Mouse (Mus musculus) ovary, postnatal 14 days (tissue): ENCODE measurements around the gene Cog6.
"Not testable (repeated sequence)": the region's sequence is repeated elsewhere in the genome, so short reads cannot be mapped to it uniquely, and the experiment has no call there.

Experiments
- DNase-seq: peaks from one replicate; pipeline ENCODE4 v3.0.0; 2022; ENCODE audit warnings: low spot score

The Cog6 gene

DNA sequence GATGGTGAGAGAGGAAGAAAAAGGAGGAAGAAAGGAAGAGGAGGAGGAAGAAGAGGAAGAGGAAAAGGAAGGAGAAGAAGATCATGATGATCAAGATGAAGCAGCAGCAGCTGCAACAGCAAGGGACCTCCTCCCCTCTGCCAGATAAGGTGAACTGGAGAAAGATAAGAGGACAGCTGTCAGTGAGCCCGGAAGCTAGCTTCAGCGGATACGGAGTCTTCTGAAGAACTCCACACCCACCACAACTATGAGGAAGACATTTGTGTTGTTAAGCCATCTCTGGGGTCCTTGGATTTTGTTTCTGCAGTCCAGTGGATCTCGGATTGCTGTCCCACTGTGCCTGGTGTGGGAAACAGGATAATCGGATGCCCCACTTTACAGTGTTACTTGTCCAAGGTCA lies 15.4 kb upstream of the Cog6 start:
- DNase-seq: no peak

DNA sequence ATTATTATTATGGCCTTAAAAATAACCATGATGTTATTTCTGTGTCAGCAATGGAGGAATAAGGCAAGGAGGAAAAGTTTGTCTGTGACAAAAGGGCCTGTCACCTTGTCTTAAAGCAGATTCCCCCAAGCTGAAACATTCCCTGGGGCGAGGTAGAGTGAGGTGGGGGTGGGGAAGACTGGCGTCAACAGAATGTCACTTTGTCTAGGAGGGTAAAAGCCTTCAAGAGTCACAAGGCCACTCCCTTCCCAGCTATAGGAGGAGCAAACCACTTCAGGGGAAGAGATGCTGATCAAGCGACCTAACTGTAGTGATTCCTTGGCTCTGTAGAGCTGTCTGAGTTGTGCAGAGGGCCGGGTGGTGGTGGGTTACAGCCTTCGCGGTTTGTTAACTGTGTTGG lies 14.5 kb upstream of the Cog6 start:
- DNase-seq: no peak

DNA sequence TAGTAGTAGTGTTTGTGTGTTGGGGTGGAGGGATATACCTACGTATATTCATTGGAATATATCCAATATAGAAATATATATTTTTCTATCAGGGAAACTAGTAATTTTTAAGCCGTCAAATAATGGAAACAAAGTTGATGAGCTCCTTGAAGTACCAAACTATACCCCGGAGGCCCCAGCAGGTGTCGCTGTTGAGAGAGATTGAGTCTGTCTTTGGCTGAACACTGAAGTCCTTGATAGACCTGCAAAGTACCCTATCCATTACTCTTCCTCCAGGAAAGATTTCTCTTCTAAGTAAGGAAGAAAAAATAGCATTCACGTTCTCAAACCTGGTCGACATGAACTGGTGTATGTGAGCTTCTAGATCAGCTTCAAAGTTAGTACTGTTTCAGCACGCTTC lies 12.0 kb upstream of the Cog6 start:
- peak; percentile 49 for DNase-seq

DNA sequence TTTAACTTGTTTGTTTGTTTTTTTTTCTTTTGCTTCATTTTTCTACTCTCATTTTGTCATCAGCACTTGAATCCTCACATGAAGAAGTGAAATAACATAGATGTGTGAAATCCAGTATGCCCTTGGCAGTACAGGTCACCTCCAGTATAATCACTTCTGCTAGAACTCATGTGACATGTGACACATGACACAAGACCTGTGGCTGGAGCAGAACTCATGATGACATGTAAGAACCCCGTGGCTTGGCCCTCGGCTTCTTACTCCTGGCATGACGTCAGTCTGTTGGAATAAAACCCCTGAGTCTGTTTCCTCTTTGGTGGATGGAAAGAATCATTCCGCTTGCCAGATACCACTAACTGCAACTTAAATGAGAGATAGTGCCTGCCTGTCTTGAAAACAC lies 10.3 kb upstream of the Cog6 start:
- DNase-seq: no peak

DNA sequence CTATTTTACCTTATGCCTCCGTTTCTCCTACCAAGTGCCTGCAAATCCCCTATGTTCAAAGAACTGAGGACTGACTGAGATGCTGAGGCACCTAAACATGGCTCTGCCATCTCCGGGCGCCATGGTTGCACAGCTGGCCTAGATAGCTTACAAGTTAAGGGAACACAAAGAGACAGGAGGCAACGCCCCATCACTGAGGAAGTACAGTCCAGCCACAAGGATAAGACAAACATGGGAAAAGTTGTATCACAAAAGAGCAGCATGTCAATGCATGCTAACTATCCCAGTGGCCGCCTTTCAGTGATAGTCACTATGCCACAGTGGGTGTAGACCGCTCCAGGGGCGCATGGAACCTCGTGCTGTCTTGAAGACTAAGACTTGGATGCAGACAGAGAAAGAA lies 9.6 kb downstream of the Cog6 start:
- no peak for DNase-seq

DNA sequence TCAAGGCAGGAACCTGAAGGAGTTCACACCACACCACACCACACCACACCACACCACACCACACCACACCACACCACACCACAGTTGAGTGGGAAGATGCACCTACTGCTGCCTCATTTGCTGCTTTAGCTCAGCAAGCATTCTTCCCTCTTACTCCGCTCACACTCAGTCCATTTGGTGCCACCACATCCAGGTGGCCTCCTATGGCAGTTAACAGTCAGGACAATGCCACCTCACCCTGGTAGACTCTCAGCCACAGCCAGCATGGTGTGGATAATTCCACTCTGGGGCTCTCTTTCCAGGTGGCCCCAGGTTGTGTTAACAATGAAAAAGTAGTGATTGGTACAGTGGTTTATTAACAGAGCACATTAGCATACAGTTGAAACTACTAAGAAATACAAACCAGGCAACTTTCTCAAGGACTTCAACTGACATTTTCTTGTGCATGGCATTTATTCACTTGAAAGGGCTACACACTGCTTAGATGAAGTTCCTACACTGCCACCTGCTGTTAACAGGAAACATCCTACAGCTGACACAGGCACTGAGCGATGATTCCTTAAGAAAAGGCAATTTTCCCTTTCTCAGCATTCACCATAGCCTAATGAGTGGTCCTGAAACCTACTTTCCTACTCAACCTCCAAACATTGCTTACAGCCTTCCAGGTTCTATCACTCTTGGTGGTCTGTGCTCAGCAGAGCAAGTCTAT lies 12.5 kb downstream of the Cog6 start:
- DNase-seq: peak; percentile 4

DNA sequence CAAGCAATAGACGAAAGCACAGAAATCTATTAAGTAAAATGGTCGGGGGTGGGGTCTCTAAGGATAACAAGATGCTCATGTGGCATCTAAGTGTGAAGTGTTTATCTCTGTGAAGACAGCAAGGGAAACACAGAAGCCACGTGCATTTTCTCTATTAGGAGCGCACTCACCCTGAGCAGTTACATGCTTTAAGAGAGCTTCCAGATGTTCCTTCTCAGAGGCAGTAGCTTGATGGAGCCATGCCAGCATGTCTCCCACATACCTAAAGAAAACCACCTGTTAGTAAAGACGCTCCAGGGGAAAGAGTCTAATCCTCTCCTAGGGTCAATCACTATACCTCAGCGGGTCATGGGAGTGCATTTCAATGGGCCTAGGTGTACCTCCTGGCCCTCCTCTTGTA lies 15.0 kb downstream of the Cog6 start:
- no peak for DNase-seq

DNA sequence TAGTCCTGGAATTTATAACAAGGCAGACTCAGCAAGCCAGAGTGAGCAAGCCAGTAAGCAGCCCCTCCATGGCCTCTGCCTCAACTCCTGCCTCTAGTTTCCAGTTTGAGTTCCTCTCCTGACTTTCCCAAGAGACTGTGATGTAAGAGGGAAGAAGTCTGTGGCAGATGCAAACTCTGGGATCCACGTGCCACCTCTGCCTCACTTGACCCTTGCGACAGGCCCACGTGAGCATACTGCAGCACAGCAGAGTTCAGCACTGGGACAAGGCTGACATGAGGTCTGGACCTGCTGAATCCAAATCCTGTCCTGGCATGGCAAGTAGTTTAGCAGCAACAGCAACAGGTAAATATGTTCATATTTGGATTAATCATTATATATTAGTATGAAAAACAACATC lies 17.0 kb downstream of the Cog6 start:
- no peak for DNase-seq

DNA sequence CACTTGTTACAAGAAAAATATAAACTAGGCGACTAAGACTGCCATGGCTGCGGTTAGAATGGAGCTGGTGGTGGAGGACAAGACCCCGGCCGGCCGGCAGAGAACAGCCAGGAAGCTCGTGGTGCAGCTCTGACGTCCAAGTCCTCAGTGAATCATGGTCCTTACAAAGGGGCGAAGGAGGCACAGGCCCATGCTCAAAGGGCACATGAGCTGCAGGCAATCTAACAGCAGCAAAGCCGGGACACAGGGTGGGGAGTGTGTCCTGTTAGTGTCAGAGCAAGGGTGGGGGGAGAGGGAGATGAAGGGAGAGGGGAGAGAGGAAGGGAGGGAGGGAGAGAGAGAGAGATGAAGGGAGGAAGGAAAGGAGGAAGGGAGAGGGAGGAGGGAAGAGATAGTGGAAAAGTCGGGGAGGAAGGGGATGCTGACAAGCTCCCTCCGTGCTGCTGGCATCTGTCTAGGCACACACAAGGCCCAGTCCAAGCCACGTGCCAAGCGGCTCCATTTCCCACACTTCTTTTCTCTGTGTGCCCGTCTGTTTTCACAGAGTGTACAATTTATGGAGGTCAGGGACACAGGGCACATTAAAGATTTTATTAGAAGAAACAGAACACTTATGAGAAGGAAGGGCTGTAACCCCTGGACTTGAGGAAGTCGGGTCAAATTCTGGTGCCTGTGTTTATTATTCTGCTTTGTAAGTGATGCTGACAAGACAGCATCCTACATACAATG lies 17.9 kb downstream of the Cog6 start:
- DNase-seq: no peak

DNA sequence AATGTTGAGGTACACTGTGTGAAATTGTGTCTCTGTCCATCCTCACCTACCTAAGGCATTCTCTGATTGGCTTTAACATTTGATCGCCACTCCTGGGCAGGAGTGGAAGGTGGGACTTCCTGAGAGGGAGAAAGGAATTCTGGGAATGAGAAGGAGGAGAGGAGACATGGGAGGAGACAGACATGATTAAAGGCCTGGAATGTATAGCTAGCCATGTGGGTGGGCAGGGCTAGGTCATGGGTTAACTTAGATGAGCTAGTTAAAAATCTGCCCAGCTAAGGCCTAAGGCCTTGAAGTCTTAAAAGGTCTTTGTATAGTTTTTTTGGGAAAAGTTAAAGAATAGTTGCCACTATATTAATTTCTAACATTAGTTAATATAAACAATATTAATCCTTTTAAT lies 19.7 kb downstream of the Cog6 start:
- no peak for DNase-seq

DNA sequence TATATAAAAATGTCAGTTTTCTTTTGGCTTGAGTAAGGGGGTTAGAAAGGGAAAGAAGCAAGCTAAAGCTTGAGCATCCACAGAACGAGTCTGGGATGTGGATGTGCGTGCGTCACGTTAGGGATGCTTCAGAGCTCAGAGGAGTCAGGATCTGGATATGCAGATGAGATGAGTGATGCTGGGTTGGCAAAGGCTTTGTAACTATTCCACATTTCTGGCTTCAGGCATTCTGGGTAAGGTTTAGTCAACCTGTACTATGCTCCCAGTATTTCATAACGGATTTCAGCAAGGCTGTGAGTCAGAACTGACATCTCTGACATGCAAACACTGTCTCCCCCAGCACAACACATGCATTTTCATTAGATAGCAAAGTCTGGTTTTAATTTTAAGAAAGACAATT lies 20.4 kb downstream of the Cog6 start:
- DNase-seq: no peak

DNA sequence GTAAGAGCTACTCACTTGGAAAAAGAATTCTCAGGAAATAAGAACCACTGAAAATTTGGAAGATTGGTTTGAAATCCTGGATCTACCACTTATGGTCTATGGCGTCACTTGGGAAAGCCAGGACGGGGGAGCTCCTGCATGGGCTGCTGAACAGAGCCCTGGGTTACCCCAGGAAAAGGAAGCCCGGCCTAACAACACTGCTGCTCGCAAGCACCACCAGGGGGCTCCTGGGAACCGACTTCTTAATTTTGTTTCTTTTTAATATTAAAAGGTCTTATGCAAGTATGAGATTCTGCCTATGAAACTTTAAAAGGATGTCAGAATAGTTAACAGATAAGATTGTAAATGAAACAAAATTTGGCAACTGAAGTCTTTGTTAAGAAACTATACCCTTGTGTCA lies 22.4 kb downstream of the Cog6 start:
- DNase-seq: no peak

DNA sequence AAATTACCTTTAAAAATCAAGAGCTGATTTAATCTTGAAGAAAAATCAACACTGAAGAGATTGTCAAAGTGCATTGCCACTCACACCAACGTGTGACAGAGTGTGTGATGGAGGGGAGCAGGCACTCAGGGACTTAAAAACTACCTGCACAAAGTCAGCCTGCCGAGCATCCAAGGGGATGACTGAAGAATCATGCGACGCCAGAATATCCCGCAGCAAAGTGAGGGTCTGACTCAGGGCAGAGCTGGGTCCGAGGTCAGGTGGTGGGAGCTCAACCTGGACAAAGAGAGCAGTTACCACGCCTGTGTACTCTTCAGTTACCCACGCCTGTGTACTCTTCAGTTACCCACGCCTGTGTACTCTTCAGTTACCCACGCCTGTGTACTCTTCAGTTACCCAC lies 23.7 kb downstream of the Cog6 start:
- no peak for DNase-seq

DNA sequence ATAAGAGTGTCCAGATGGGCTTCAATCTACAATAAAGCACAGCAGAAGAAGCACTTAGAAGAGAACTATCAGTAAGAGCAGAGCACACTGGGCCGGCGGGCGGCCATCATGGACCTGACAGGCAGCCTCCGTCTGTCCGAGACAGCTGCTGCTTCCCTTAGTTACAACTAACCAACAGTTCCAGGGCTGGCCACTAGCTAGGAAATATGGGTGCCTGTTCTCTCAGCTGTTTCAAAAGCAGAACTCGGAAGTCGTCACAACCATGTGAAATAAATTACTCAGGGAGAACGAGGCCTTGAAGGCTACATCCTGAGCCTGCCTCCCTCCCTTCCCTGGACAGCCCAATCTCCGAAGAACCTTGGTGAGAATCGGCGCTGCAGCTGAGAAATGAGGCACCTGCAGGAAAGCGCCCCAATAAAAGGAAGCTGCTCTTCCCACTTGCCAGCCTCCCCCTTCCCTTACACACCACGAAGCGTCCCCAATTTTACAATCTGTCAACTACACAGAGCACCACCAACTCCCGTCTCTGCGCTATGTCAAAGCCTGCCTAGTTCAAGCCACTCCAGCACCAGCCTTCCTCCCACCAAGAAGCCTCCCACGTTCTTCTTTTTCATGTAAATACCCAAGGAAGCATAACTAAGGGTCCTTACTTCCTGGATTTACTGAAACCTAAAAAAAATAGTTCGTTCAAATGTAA lies 26.8 kb downstream of the Cog6 start:
- DNase-seq: no peak

DNA sequence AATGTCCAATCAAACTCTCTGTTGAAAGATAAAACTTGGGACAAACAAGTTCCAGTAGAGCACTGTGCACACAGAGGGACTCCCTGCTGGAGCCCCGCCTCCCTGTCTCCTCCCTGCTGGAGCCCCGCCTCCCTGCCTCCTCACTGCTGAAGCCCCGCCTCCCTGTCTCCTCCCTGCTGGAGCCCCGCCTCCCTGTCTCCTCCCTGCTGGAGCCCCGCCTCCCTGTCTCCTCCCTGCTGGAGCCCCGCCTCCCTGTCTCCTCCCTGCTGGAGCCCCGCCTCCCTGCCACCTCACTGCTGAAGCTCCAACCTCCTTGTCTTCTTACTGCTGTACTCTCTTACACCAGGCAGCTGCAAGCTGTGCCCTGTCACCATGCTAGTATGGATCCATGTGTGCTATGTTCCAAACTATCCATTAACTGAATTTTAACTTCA lies 31.5 kb downstream of the Cog6 start:
- DNase-seq: not testable (repeated sequence)

DNA sequence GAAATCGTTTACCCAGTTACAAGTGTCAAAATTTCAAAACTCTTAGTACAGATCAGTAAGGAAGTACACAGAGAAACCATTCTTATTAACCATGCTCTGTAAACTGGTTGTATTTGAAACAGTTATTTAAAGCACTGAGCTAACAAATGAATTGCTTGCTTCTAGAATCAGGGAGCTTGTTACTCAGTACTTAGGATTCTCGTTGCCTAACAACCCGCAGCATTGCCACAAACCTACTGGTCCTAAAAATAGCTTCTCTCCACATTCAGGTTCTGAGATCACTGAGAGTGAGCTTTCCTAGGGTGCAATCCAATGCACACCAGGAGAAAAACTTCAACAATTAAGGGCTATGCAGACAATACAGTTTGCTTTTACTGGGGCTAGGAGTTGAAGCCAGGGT lies 33.3 kb downstream of the Cog6 start:
- DNase-seq: no peak

DNA sequence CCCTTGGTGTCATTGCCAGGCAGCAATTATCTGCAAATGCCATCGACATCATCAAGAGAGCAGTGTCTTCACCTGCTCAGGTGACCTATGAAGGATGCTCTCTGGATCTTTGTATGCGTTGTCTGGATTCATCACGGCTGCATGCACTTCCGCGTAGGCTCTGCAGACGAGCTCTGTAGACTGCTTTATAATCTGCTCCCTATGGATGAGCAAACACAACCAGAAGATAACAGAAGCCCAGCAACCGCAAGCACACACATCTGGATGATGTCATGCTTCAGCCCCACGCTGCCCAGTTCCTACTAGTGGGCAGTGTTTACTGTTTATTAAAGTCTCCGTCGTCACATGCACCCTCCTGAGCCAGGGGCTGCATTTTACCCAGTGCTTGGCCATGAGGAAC lies 34.0 kb downstream of the Cog6 start:
- DNase-seq: no peak

DNA sequence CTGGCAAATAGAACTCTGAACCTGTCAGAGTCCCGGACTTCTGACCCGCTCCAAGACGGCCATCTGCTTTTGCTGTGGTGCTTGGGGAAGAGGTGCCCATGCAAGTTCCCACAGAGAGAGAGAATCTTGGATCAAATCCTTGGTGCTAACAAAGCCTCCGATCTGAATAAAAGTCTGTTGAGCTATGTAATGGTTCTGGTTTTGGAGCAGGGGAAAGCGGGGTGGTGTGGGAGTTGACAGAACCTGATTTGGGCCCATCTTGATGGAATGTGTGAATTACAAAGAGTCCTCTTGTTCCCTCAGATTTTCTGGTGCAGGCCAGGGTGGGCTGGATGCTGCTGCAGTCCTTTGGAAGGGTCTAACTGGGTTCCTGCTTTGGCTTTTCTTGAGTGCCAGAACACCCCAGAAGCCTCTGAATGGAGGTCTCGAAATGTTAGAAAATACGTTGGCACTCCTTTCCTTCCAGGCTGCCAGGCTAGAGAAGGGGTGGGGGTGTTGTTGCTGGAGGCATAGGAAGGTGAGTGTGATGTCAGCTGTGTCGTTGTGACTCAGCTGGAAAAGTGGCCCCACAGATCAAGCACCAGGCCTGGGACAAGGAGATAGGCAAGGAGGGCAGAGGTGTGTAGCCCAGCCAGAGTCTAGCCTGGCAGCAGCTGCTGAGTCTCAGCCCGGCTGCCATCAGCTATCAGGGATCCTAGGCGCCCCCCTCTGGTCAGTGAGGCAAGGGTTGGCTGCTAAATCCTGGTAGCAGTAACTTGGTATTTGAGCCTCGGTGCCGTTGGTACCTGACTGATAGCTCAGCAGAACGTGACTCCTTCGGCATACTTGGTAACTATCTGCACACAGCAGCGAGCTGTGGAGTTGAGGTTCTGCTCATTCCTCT lies 42.1 kb downstream of the Cog6 start:
- peak; percentile 58 for DNase-seq

DNA sequence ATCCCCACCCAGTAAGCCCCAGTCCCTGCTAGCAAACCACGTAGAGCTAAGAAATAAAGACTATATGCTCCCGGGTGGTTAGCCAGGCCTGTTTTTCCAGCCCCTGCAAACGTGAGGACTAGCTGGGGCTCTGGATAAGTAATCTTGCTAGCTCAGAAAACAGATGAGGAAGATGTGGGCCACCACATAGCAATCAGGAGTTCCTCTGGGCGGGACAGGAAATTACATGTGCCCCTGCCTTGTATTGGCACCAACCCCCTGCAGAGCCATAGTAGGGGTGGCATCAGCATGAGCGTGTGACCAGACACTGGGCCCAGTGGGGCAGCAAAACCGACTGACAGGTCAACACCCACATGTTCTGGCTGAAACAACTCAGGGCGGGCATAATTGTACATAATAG lies 44.1 kb downstream of the Cog6 start:
- DNase-seq: no peak

DNA sequence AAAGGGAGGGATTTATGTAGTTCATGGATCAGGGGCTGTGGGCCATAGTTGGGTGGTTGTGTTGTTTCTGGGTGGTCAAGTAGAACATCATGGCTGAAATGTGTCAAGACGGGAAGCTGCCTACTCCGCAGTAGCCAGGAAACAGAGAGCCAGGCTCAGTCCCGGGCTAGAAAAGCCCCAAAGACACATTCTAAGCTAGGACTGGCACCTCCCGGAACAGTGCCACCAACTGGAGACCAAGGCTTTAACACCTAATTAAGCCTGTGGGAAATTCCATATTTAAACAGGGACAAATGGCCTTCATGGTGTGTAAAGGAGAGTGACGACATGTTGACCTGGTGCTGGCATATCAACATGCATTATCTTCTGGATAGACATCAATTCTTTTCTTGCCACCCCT lies 50.0 kb downstream of the Cog6 start:
- DNase-seq: no peak

DNA sequence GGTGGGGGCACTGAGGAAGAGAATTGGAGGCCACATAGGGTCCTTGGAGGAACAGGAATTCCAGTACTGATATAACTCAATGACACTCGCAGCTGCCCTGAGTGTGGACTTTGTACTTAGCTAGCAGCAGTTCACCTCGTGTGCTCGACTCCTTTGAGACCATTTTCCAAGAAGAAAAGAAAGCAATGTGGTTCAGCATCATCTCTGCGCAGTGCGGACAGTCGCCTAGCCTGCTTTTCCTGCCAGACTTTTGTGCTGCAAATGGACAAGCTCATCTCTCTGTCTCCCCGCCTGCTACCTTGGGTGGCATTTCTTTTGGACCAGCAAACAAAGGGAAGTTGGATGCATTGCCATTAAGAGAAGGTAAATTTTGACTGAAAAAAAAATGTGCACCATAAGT lies 52.8 kb downstream of the Cog6 start:
- DNase-seq: no peak

DNA sequence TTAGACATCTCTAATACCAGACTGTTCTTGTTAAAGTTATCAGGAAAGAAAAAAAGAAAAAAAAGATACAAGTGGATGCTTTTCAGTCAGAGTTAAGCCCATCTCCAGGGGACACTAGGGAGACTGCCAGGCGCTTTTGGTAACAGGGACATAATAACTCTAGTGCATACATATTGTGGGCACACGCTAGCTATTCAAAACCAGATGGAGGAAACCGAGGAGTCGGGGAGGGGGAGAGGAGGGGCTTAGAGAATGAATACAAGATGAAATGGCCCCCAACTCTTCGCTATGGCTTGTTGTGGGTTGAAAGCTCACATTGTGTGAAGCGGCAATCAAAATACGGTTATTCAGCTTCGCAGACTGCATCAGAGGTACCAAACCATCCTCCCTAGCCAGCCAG lies 53.6 kb downstream of the Cog6 start:
- no peak for DNase-seq
